Mouse (Mus musculus) olfactory bulb, adult 2 months (tissue): ENCODE measurements around the gene Eif2ak3.

ENCODE experiments used
- CTCF ChIP-seq: fragments of 200-500 bp; IDR thresholded peaks from 2 replicates; pipeline ENCODE4 v1.5.1; 2012; ENCODE audit warnings: low read depth, mild to moderate bottlenecking, low read length, moderate library complexity; ENCODE audit not compliant: insufficient read depth
- POLR2A ChIP-seq: fragments of 200-500 bp; IDR thresholded peaks from 2 replicates; pipeline ENCODE4 v1.6.1; 2012; ENCODE audit warnings: mild to moderate bottlenecking, low read depth, low read length, moderate library complexity; ENCODE audit not compliant: insufficient read depth

DNA sequence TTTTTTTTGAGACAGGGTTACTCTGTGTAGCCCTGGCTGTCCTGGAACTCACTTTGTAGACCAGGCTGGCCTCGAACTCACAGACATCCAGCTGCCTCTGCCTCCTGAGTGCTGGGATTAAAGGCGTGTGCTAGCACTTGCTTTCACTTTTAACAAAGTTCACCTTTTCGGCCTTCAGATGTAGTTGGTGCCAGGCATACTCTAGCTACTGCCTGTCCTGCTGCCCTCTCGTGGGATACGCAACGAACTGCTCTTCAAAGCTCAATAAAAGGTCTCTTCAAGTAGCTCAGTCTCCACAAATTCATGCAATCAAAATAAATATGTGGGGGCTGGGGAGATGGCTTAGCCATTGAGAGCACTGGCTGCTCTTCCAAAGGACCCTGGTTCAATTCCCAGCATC is 53.9 kb downstream of the Eif2ak3 start:
- TF ChIP-seq POLR2A (no peak), CTCF (no peak)
